25 mouse cellular contexts compared by ENCODE assay signal in genomic region chr8:65062195-65062594, GRCm38 (mm10). TPM values are rescaled to one million over a fixed set of nuclear protein-coding genes. Genes with fewer than 3 reads are reported as not detected.
DNase-seq lines count a peak whose midpoint lies in the region; ATAC-seq lines count a peak whose summit lies in the region.
"Had no signal": no experiment of that assay in that cellular context is flagged by ENCODE, and none has a peak within 500 bp of the region (broad histone marks: within the 10 kb centered on the region; RNA-seq: fewer than 3 reads in every experiment).

No protein-coding gene starts in this region.

- H3K27ac ChIP-seq in midbrain, embryonic 11.5 days (ENCODE audit: low read depth, low read length) = no peak overlapping the region
- H3K27ac ChIP-seq in midbrain, embryonic 13.5 days = no peak overlapping the region
- H3K27ac ChIP-seq: embryonic facial prominence, embryonic 10.5 days; embryonic facial prominence, embryonic 12.5 days; forebrain, embryonic 13.5 days; forebrain, embryonic 15.5 days had no signal

- no peak overlapping the region for H3K4me3 ChIP-seq in midbrain, embryonic 11.5 days (ENCODE audit: low read depth, low read length)
- H3K4me3 ChIP-seq in midbrain, embryonic 13.5 days (replicated peaks) = no peak overlapping the region
- H3K4me3 ChIP-seq: embryonic facial prominence, embryonic 10.5 days; embryonic facial prominence, embryonic 12.5 days; forebrain, embryonic 13.5 days; forebrain, embryonic 15.5 days had no signal

- peak; percentile 62 for DNase-seq in midbrain, embryonic 11.5 days (ENCODE audit: low spot score, missing footprints)
- DNase-seq in R1 (ENCODE audit: low read depth, low spot score) = peak; percentile 78
- no peak for DNase-seq in lung, postnatal 25 days (ENCODE audit: low spot score)
- no peak for DNase-seq in kidney, postnatal 25 days
- DNase-seq: adrenal gland, adult 8-10 months; adrenal gland, postnatal 14 days; adrenal gland, postnatal 36 days; cerebellum, adult 11-12 months; cerebellum, adult 2 months; cerebellum, adult 9-10 months; cerebellum, postnatal 10 days; cerebellum, postnatal 25 days; forebrain, postnatal 0 days had no signal

- no peak overlapping the region for H3K9ac ChIP-seq in midbrain, embryonic 11.5 days (ENCODE audit: low read length)
- H3K9ac ChIP-seq in midbrain, embryonic 13.5 days (replicated peaks) = no peak overlapping the region
- H3K9ac ChIP-seq: embryonic facial prominence, embryonic 12.5 days; forebrain, embryonic 13.5 days; forebrain, embryonic 15.5 days; forebrain, postnatal 0 days had no signal

- peaks cover 3% of the 10 kb centered on the region; the same call in 1 of the 2 replicates for H3K27me3 ChIP-seq in midbrain, embryonic 11.5 days (ENCODE audit: control insufficient read depth, insufficient read depth, low read length)
- H3K27me3 ChIP-seq in midbrain, embryonic 13.5 days = no peaks in the 10 kb centered on the region
- H3K27me3 ChIP-seq: embryonic facial prominence, embryonic 12.5 days; forebrain, embryonic 13.5 days; forebrain, embryonic 15.5 days; Patski had no signal

- H3K4me2 ChIP-seq in midbrain, embryonic 11.5 days = no peak overlapping the region
- H3K4me2 ChIP-seq in midbrain, embryonic 13.5 days (replicated peaks) = no peak overlapping the region
- H3K4me2 ChIP-seq: embryonic facial prominence, embryonic 12.5 days; forebrain, embryonic 13.5 days; forebrain, embryonic 15.5 days had no signal

- no peak for ATAC-seq in midbrain, embryonic 11.5 days (ENCODE audit: low FRiP score)
- ATAC-seq in midbrain, embryonic 13.5 days = no peak
- ATAC-seq: activated CD4-positive, CD25-positive, alpha-beta regulatory T cell, adult 4 months; forebrain, embryonic 13.5 days; forebrain, embryonic 15.5 days; forebrain, postnatal 0 days; Patski had no signal

- no peaks in the 10 kb centered on the region for H3K9me3 ChIP-seq in midbrain, embryonic 11.5 days (ENCODE audit: control insufficient read depth, low read length)
- no peaks in the 10 kb centered on the region for H3K9me3 ChIP-seq in midbrain, embryonic 13.5 days
- H3K9me3 ChIP-seq: embryonic facial prominence, embryonic 10.5 days; embryonic facial prominence, embryonic 12.5 days; forebrain, embryonic 13.5 days; forebrain, embryonic 15.5 days; G1E had no signal

- 65% methylated on average over 4 of the region's 4 CpGs for WGBS in midbrain, embryonic 11.5 days
- 63% methylated on average over 4 of the region's 4 CpGs for WGBS in midbrain, embryonic 13.5 days

- no peaks in the 10 kb centered on the region for H3K4me1 ChIP-seq in midbrain, embryonic 11.5 days (ENCODE audit: control insufficient read depth, insufficient read depth, low read length)
- H3K4me1 ChIP-seq in midbrain, embryonic 13.5 days (replicated peaks) = no peaks in the 10 kb centered on the region
- H3K4me1 ChIP-seq: embryonic facial prominence, embryonic 10.5 days; embryonic facial prominence, embryonic 12.5 days; forebrain, embryonic 13.5 days; forebrain, embryonic 15.5 days had no signal

- H3K36me3 ChIP-seq in midbrain, embryonic 11.5 days (ENCODE audit: control insufficient read depth, insufficient read depth, low read length) = no peaks in the 10 kb centered on the region
- H3K36me3 ChIP-seq in midbrain, embryonic 13.5 days = no peaks in the 10 kb centered on the region
- H3K36me3 ChIP-seq: embryonic facial prominence, embryonic 10.5 days; embryonic facial prominence, embryonic 12.5 days; forebrain, embryonic 15.5 days; G1E had no signal

RNA-seq across cellular contexts. Expression of gene Gm10663, which starts 12.6 kb away (rescaled TPM):
- polyA plus RNA-seq in midbrain, embryonic 11.5 days (2014; fragmentation: Nextera tagmentation; extraction: Ambion mirVana) = not detected in 2 replicates
- polyA plus RNA-seq in midbrain, embryonic 13.5 days (2015; fragmentation: Nextera tagmentation; extraction: Ambion mirVana) = not detected in 2 replicates
- polyA plus RNA-seq: activated CD4-positive, CD25-positive, alpha-beta regulatory T cell, adult 4 months; C2C12; cerebellum, adult 2 months; cortical plate, adult 2 months; embryonic facial prominence, embryonic 10.5 days; embryonic facial prominence, embryonic 12.5 days; embryonic facial prominence, embryonic 14.5 days; forebrain, embryonic 11.5 days; forebrain, embryonic 13.5 days; forebrain, embryonic 15.5 days; forebrain, postnatal 0 days; G1E; Patski had no signal

RNA-seq across cellular contexts. Expression of gene Apela, which starts 25.1 kb away (rescaled TPM):
- polyA plus RNA-seq in midbrain, embryonic 11.5 days (2014; fragmentation: Nextera tagmentation; extraction: Ambion mirVana) = 1.3 and 2.3 TPM in 2 replicates
- polyA plus RNA-seq in midbrain, embryonic 13.5 days (2015; fragmentation: Nextera tagmentation; extraction: Ambion mirVana) = 1.3 and 1.7 TPM in 2 replicates
- polyA plus RNA-seq: activated CD4-positive, CD25-positive, alpha-beta regulatory T cell, adult 4 months; C2C12; cerebellum, adult 2 months; cortical plate, adult 2 months; G1E had no signal

RNA-seq across cellular contexts. Expression of gene Trim60, which starts 43.8 kb away (rescaled TPM):
- not detected in 2 replicates for polyA plus RNA-seq in midbrain, embryonic 11.5 days (2014; fragmentation: Nextera tagmentation; extraction: Ambion mirVana)
- polyA plus RNA-seq in midbrain, embryonic 13.5 days (2015; fragmentation: Nextera tagmentation; extraction: Ambion mirVana) = not detected in 2 replicates
- polyA plus RNA-seq: activated CD4-positive, CD25-positive, alpha-beta regulatory T cell, adult 4 months; C2C12; cerebellum, adult 2 months; cortical plate, adult 2 months; embryonic facial prominence, embryonic 10.5 days; embryonic facial prominence, embryonic 12.5 days; embryonic facial prominence, embryonic 14.5 days; forebrain, embryonic 11.5 days; forebrain, embryonic 13.5 days; forebrain, embryonic 15.5 days; forebrain, postnatal 0 days; G1E had no signal

RNA-seq across cellular contexts. Expression of gene Trim61, which starts 43.9 kb away (rescaled TPM):
- not detected in 2 replicates for polyA plus RNA-seq in midbrain, embryonic 11.5 days (2014; fragmentation: Nextera tagmentation; extraction: Ambion mirVana)
- not detected in 2 replicates for polyA plus RNA-seq in midbrain, embryonic 13.5 days (2015; fragmentation: Nextera tagmentation; extraction: Ambion mirVana)
- polyA plus RNA-seq: activated CD4-positive, CD25-positive, alpha-beta regulatory T cell, adult 4 months; C2C12; cerebellum, adult 2 months; cortical plate, adult 2 months; embryonic facial prominence, embryonic 10.5 days; embryonic facial prominence, embryonic 14.5 days; forebrain, embryonic 11.5 days; forebrain, embryonic 13.5 days; forebrain, embryonic 15.5 days; forebrain, postnatal 0 days; G1E had no signal

Comparison
In these comparisons a context has a peak if more than half of its experiments do, and no peak if none do; other contexts are left out.
1. DNase-seq: peak in midbrain, embryonic 11.5 days (single experiment) and R1 (single experiment); none in lung, postnatal 25 days (single experiment) and kidney, postnatal 25 days (0 of 2).